Mouse (Mus musculus) MEL (cell line): ENCODE measurements at regions not wholly inside any gene's neighbourhood (a gene's known extent, or its start where the extent isn't known, plus 50 kb on each side); places are given as distances from the start of the nearest gene placed in this dataset.
A peak's percentile ranks its signal among the peaks of the same experiment; 100 is the strongest.

Experiments used
- DNase-seq: peaks from one replicate; pipeline ENCODE4 v3.0.0; 2011; ENCODE audit warnings: low read depth, low spot score
- H3K27ac ChIP-seq: 2 replicates; pipeline ENCODE4 v1.5.1; 2012; ENCODE audit warnings: low read depth, mild to moderate bottlenecking, control low read depth, low read length, moderate library complexity; ENCODE audit not compliant: control insufficient read depth
- H3K27me3 ChIP-seq, 2 experiments: fragments of 150-350 bp in 1 of 2; sonication (generic) in 1 of 2; 2 replicates each; pipeline ENCODE4 v1.6.1; 2012; ENCODE audit warnings: low read length in 2 of 2, mild to moderate bottlenecking in 2 of 2, improper control_type of control experiment in 1 of 2, moderate library complexity in 1 of 2; ENCODE audit not compliant: insufficient read depth in 2 of 2, control insufficient read depth in 1 of 2
- H3K36me3 ChIP-seq, 2 experiments: 2 replicates each; pipeline ENCODE4 v1.6.1; 2012 to 2014; ENCODE audit warnings: low read length in 2 of 2, improper control_type of control experiment in 1 of 2, inconsistent platforms in 1 of 2, mild to moderate bottlenecking in 1 of 2; ENCODE audit not compliant: insufficient read depth in 2 of 2, control insufficient read depth in 1 of 2
- H3K4me1 ChIP-seq, 2 experiments: fragments of 150-350 bp in 1 of 2; sonication (generic) in 1 of 2; 2 replicates each; pipeline ENCODE4 v1.6.1; 2012; ENCODE audit warnings: low read length in 2 of 2, improper control_type of control experiment in 1 of 2, mild to moderate bottlenecking in 1 of 2; ENCODE audit not compliant: insufficient read depth in 2 of 2, control insufficient read depth in 1 of 2
- H3K4me3 ChIP-seq, 2 experiments: fragments of 150-350 bp in 1 of 2; sonication (generic) in 1 of 2; 2 replicates each; pipeline ENCODE4 v1.5.1; 2012; ENCODE audit warnings: low read depth in 2 of 2, low read length in 2 of 2, mild to moderate bottlenecking in 2 of 2, moderate library complexity in 2 of 2, control low read depth in 1 of 2, improper control_type of control experiment in 1 of 2; ENCODE audit not compliant: control insufficient read depth in 1 of 2, insufficient read depth in 1 of 2
- H3K79me2 ChIP-seq: 2 replicates; pipeline ENCODE4 v1.6.1; 2012; ENCODE audit warnings: mild to moderate bottlenecking, low read length, moderate library complexity; ENCODE audit not compliant: control insufficient read depth, poor library complexity, insufficient read depth
- H3K9ac ChIP-seq: 2 replicates; pipeline ENCODE4 v1.6.1; 2012; ENCODE audit warnings: low read depth, mild to moderate bottlenecking, control low read depth, low read length, moderate library complexity; ENCODE audit not compliant: control insufficient read depth, poor library complexity, severe bottlenecking
- H3K9me3 ChIP-seq: fragments of 150-350 bp; sonication (generic); replicated peaks from 2 replicates; pipeline ENCODE4 v1.6.1; 2012; ENCODE audit warnings: mild to moderate bottlenecking, low read length, improper control_type of control experiment, moderate library complexity; ENCODE audit not compliant: insufficient read depth
- BHLHE40 ChIP-seq: IDR thresholded peaks from 2 replicates; pipeline ENCODE4 v1.6.1; 2012; ENCODE audit warnings: low read depth, mild to moderate bottlenecking, inconsistent platforms, low read length, improper control_type of control experiment, borderline replicate concordance
- CHD1 ChIP-seq: IDR thresholded peaks from 2 replicates; pipeline ENCODE4 v1.6.1; 2012; ENCODE audit warnings: low read depth, mild to moderate bottlenecking, inconsistent platforms, low read length, improper control_type of control experiment
- CHD2 ChIP-seq: IDR thresholded peaks from 2 replicates; pipeline ENCODE4 v1.6.1; 2011; ENCODE audit warnings: low read length, improper control_type of control experiment
- E2F4 ChIP-seq: IDR thresholded peaks from 2 replicates; pipeline ENCODE4 v1.6.1; 2011; ENCODE audit warnings: low read depth, low read length, improper control_type of control experiment, borderline replicate concordance
- ELF1 ChIP-seq: IDR thresholded peaks from 2 replicates; pipeline ENCODE4 v1.6.1; 2014; ENCODE audit warnings: low read depth, mild to moderate bottlenecking, inconsistent platforms, low read length, improper control_type of control experiment, moderate library complexity
- EP300 ChIP-seq, 2 experiments: IDR thresholded peaks; 2 replicates each; pipeline ENCODE4 v1.6.1; 2011; ENCODE audit warnings: improper control_type of control experiment in 2 of 2, low read length in 2 of 2, low read depth in 1 of 2, mild to moderate bottlenecking in 1 of 2
- ETS1 ChIP-seq: IDR thresholded peaks from 2 replicates; pipeline ENCODE4 v1.6.1; 2012; ENCODE audit warnings: low read depth, mild to moderate bottlenecking, inconsistent platforms, low read length, improper control_type of control experiment, moderate library complexity
- GABPA ChIP-seq: IDR thresholded peaks from 2 replicates; pipeline ENCODE4 v1.6.1; 2012; ENCODE audit warnings: low read depth, mild to moderate bottlenecking, inconsistent platforms, low read length, improper control_type of control experiment, moderate library complexity
- GATA1 ChIP-seq: IDR thresholded peaks from 2 replicates; pipeline ENCODE4 v1.6.1; 2011; ENCODE audit warnings: low read depth, low read length, improper control_type of control experiment
- HCFC1 ChIP-seq: IDR thresholded peaks from 2 replicates; pipeline ENCODE4 v1.6.1; 2012; ENCODE audit warnings: low read depth, mild to moderate bottlenecking, inconsistent platforms, low read length, improper control_type of control experiment, moderate library complexity
- KAT2A ChIP-seq: conservative IDR thresholded peaks from 2 replicates; pipeline ENCODE4 v1.6.1; 2012; ENCODE audit warnings: low read depth, low read length, improper control_type of control experiment, inconsistent platforms
- MAX ChIP-seq: IDR thresholded peaks from 2 replicates; pipeline ENCODE4 v1.6.1; 2011; ENCODE audit warnings: low read length, improper control_type of control experiment
- MXI1 ChIP-seq: IDR thresholded peaks from 2 replicates; pipeline ENCODE4 v1.6.1; 2011; ENCODE audit warnings: mild to moderate bottlenecking, low read depth, low read length, improper control_type of control experiment
- MYC ChIP-seq: IDR thresholded peaks from 2 replicates; pipeline ENCODE4 v1.6.1; 2011; ENCODE audit warnings: low read depth, mild to moderate bottlenecking, low read length, improper control_type of control experiment, moderate library complexity
- POLR2AphosphoS2 ChIP-seq: IDR thresholded peaks from 2 replicates; pipeline ENCODE4 v1.6.1; 2011; ENCODE audit warnings: low read length, improper control_type of control experiment
- RCOR1 ChIP-seq: IDR thresholded peaks from 2 replicates; pipeline ENCODE4 v1.6.1; 2012; ENCODE audit warnings: low read depth, mild to moderate bottlenecking, inconsistent platforms, low read length, improper control_type of control experiment
- SIN3A ChIP-seq: IDR thresholded peaks from 2 replicates; pipeline ENCODE4 v1.6.1; 2012; ENCODE audit warnings: low read length, improper control_type of control experiment, inconsistent platforms
- TAL1 ChIP-seq: IDR thresholded peaks from 2 replicates; pipeline ENCODE4 v1.6.1; 2012; ENCODE audit warnings: mild to moderate bottlenecking, inconsistent platforms, low read length, moderate library complexity, mixed read lengths
- TBP ChIP-seq: IDR thresholded peaks from 2 replicates; pipeline ENCODE4 v1.8.0; 2011; ENCODE audit warnings: low read depth, low read length, improper control_type of control experiment
- TCF12 ChIP-seq: IDR thresholded peaks from 2 replicates; pipeline ENCODE4 v1.6.1; 2014; ENCODE audit warnings: low read depth, mild to moderate bottlenecking, inconsistent platforms, low read length, improper control_type of control experiment, moderate library complexity
- USF1 ChIP-seq: IDR thresholded peaks from 2 replicates; pipeline ENCODE4 v1.6.1; 2014; ENCODE audit warnings: low read depth, mild to moderate bottlenecking, inconsistent platforms, low read length, improper control_type of control experiment, moderate library complexity
- ZC3H11A ChIP-seq: IDR thresholded peaks from 2 replicates; pipeline ENCODE4 v1.6.1; 2012; ENCODE audit warnings: low read depth, mild to moderate bottlenecking, inconsistent platforms, low read length, improper control_type of control experiment
- ZKSCAN1 ChIP-seq: IDR thresholded peaks from 2 replicates; pipeline ENCODE4 v1.6.1; 2012; ENCODE audit warnings: low read depth, mild to moderate bottlenecking, inconsistent platforms, low read length, improper control_type of control experiment, moderate library complexity
- ZMIZ1 ChIP-seq: IDR thresholded peaks from 2 replicates; pipeline ENCODE4 v1.6.1; 2012; ENCODE audit warnings: low read depth, mild to moderate bottlenecking, inconsistent platforms, low read length, improper control_type of control experiment, moderate library complexity
- ZNF384 ChIP-seq: IDR thresholded peaks from 2 replicates; pipeline ENCODE4 v1.6.1; 2012; ENCODE audit warnings: low read depth, mild to moderate bottlenecking, inconsistent platforms, low read length, improper control_type of control experiment

- no peak overlapping the region for H3K4me3 ChIP-seq
- H3K9ac ChIP-seq = no peak overlapping the region
- H3K4me1 ChIP-seq = peaks cover 6 to 14% of the 10 kb centered on the region in 2 experiments
- H3K27ac ChIP-seq = peak overlapping the region; percentile 35
- peak; percentile 51; the same call in 1 of the 2 replicates for TF ChIP-seq ETS1
- TF ChIP-seq POLR2AphosphoS2 = no peak
- 0 out of 2 replicates have a peak, but pooled peaks have one; percentile 41 for TF ChIP-seq SIN3A
- 0 out of 2 replicates have a peak, but pooled peaks have one; percentile 30 for TF ChIP-seq MYC
- peak; percentile 77 for TF ChIP-seq GATA1
- peak; percentile 66 to 82; a peak in 3 of 4 replicates for TF ChIP-seq EP300 (IDR thresholded peaks at IDR 0.05; ENCODE audit: low read depth in 1 of 2, low read length in 2 of 2)
- peak; percentile 94 for TF ChIP-seq RCOR1
- peak; percentile 37; the same call in 1 of the 2 replicates for TF ChIP-seq TCF12
- no peak for TF ChIP-seq ELF1
- H3K36me3 ChIP-seq = peaks cover 0 to 26% of the 10 kb centered on the region in 2 experiments; a peak in 2 of 4 replicates
- peak; percentile 77 for DNase-seq
- no peaks in the 10 kb centered on the region for H3K9me3 ChIP-seq
- H3K79me2 ChIP-seq = no peaks in the 10 kb centered on the region
- H3K27me3 ChIP-seq = no peaks in the 10 kb centered on the region
These were observed 308.6 kb upstream of the Gm12666 start for GRCm38 (mm10) chr4:92500168-92500567.

- Histone ChIP-seq H3K4me1 (no peaks in the 10 kb centered on the region), H3K79me2 (no peaks in the 10 kb centered on the region), H3K27me3 (no peaks in the 10 kb centered on the region), H3K36me3 (peaks cover 0 to 4% of the 10 kb centered on the region in 2 experiments; a peak in 2 of 4 replicates), H3K4me3 (no peak overlapping the region), H3K9ac (no peak overlapping the region), H3K9me3 (no peaks in the 10 kb centered on the region), H3K27ac (no peak overlapping the region)
- DNase-seq = peak; percentile 67
- no peak for TF ChIP-seq CHD2
- peak; percentile 81 for TF ChIP-seq RCOR1
- TF ChIP-seq BHLHE40 = no peak
- TF ChIP-seq ZKSCAN1 = no peak
- TF ChIP-seq GABPA = no peak
- peak; percentile 52 to 72 for TF ChIP-seq EP300 (IDR thresholded peaks at IDR 0.05; ENCODE audit: low read depth in 1 of 2, low read length in 2 of 2)
- TF ChIP-seq ETS1 = peak; percentile 33; the same call in 1 of the 2 replicates
- TF ChIP-seq GATA1 = peak; percentile 42; the same call in 1 of the 2 replicates
- peak; percentile 59 for TF ChIP-seq TAL1
- peak; percentile 80 for TF ChIP-seq TCF12
These were observed 295.1 kb upstream of the Gm12666 start for GRCm38 (mm10) chr4:92486603-92487002.

- Histone ChIP-seq H3K9me3 (no peaks in the 10 kb centered on the region), H3K27me3 (no peaks in the 10 kb centered on the region), H3K4me3 (no peak overlapping the region), H3K36me3 (no peaks in the 10 kb centered on the region), H3K79me2 (no peaks in the 10 kb centered on the region), H3K9ac (no peak overlapping the region), H3K4me1 (no peaks in the 10 kb centered on the region), H3K27ac (no peak overlapping the region)
- no peak for DNase-seq
- no peak for TF ChIP-seq TAL1
- TF ChIP-seq E2F4 = no peak
- TF ChIP-seq ZMIZ1 = no peak
- TF ChIP-seq TBP = no peak
- no peak for TF ChIP-seq CHD1
- no peak for TF ChIP-seq KAT2A
- TF ChIP-seq SIN3A = no peak
- no peak for TF ChIP-seq MAX
- TF ChIP-seq ZC3H11A = no peak
- no peak for TF ChIP-seq MXI1
- TF ChIP-seq GATA1 = no peak
- no peak for TF ChIP-seq HCFC1
- no peak for TF ChIP-seq GABPA
- no peak for TF ChIP-seq ELF1
- no peak for TF ChIP-seq USF1
- TF ChIP-seq ETS1 = no peak
- TF ChIP-seq ZNF384 = no peak
- TF ChIP-seq MYC = no peak
These were observed 266.6 kb upstream of the Gm12666 start for GRCm38 (mm10) chr4:92458186-92458585.
